Mouse (Mus musculus) limb, embryonic 12.5 days (tissue): ENCODE data around the gene Methig1. TPM values are rescaled to one million over a fixed set of nuclear protein-coding genes. Genes with fewer than 3 reads are reported as not detected.

Source experiments
- ATAC-seq: fragments of 200-750 bp; cut with Nextera tagmentation; 2 replicates; pipeline ENCODE4 v1.8.0; 2017; ENCODE audit warnings: low read depth, moderate TSS enrichment; ENCODE audit not compliant: insufficient number of reproducible peaks, insufficient read depth, low FRiP score, low TSS enrichment
- H3K27ac ChIP-seq: fragments of 300-500 bp; sonication (generic); 2 replicates; pipeline ENCODE4 v1.5.1; 2016; ENCODE audit warnings: mild to moderate bottlenecking, moderate library complexity
- H3K27me3 ChIP-seq: fragments of 300-500 bp; sonication (generic); 2 replicates; pipeline ENCODE4 v1.6.1; 2016; ENCODE audit warnings: mild to moderate bottlenecking, moderate library complexity
- H3K36me3 ChIP-seq: fragments of 300-500 bp; sonication (generic); 2 replicates; pipeline ENCODE4 v1.6.1; 2016; ENCODE audit warnings: mild to moderate bottlenecking, moderate library complexity
- H3K4me1 ChIP-seq: fragments of 300-500 bp; sonication (generic); replicated peaks from 2 replicates; pipeline ENCODE4 v1.6.1; 2016
- H3K4me2 ChIP-seq: fragments of 300-500 bp; sonication (generic); 2 replicates; pipeline ENCODE4 v1.6.1; 2016; ENCODE audit warnings: mild to moderate bottlenecking, moderate library complexity
- H3K4me3 ChIP-seq: fragments of 300-500 bp; sonication (generic); replicated peaks from 2 replicates; pipeline ENCODE4 v1.5.1; 2016; ENCODE audit warnings: mild to moderate bottlenecking
- H3K9ac ChIP-seq: fragments of 300-500 bp; sonication (generic); replicated peaks from 2 replicates; pipeline ENCODE4 v1.6.1; 2016; ENCODE audit warnings: mild to moderate bottlenecking, moderate library complexity
- H3K9me3 ChIP-seq: fragments of 300-500 bp; sonication (generic); 2 replicates; pipeline ENCODE4 v1.6.1; 2016; ENCODE audit warnings: mild to moderate bottlenecking, moderate library complexity
- WGBS: fragments of 180-500 bp; shearing (Covaris S2); methylation state at CpG from one replicate; pipeline ENCODE4 v1.1.7; 2016; 5-methylcytosine and 5-hydroxymethylcytosine counted together
- polyA plus RNA-seq: library from polyadenylated mRNA; unstranded; fragments of >200 nt; fragmentation: Nextera tagmentation; extraction: Ambion mirVana; gene quantifications from 2 replicates; pipeline ENCODE4 v1.2.1, GENCODE M21; 2016

Gene Methig1
- polyA plus RNA-seq, 1 experiment from 2014 or later = 0.21 TPM

- no peak overlapping the region for H3K4me3 ChIP-seq
- no peaks in the 10 kb centered on the region for H3K27me3 ChIP-seq
- H3K9ac ChIP-seq = no peak overlapping the region
- H3K36me3 ChIP-seq = peaks cover 98% of the 10 kb centered on the region
- no peaks in the 10 kb centered on the region for H3K9me3 ChIP-seq
- ATAC-seq = no peak
- no peak overlapping the region for H3K4me2 ChIP-seq
- no peaks in the 10 kb centered on the region for H3K4me1 ChIP-seq
- H3K27ac ChIP-seq = no peak overlapping the region
- WGBS = 90% methylated on average over 16 of the region's 16 CpGs
Measured at GRCm38 (mm10) chr15:100400592-100401250, 47.8 kb downstream of the Methig1 start.

DNA sequence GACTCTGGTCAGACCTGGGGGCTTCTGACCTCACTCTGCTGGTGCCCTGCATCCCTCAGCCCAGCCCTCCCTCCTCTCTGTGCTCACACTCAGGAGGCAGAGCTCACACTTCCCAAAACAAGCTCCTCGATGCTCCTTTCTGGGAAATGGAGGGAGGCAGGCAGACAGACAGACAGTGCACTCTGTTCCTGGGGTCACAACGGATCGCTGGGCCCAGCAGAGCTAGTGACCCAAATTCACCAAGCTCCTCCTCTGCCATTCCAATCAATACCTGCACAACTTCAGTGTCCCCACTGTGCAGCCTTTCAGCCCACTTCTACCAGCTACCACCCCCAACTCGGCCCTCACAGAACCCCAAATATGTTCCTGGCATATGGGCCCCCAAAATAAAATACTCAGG lies 48.9 kb downstream of the Methig1 start:
- no peaks in the 10 kb centered on the region for H3K27me3 ChIP-seq
- no peak for ATAC-seq
- no peaks in the 10 kb centered on the region for H3K4me1 ChIP-seq
- H3K9ac ChIP-seq = no peak overlapping the region
- peaks cover 97% of the 10 kb centered on the region for H3K36me3 ChIP-seq
- no peaks in the 10 kb centered on the region for H3K9me3 ChIP-seq
- H3K27ac ChIP-seq = no peak overlapping the region
- no peak overlapping the region for H3K4me2 ChIP-seq
- H3K4me3 ChIP-seq = no peak overlapping the region
- WGBS = 94% methylated on average over 4 of the region's 4 CpGs

DNA sequence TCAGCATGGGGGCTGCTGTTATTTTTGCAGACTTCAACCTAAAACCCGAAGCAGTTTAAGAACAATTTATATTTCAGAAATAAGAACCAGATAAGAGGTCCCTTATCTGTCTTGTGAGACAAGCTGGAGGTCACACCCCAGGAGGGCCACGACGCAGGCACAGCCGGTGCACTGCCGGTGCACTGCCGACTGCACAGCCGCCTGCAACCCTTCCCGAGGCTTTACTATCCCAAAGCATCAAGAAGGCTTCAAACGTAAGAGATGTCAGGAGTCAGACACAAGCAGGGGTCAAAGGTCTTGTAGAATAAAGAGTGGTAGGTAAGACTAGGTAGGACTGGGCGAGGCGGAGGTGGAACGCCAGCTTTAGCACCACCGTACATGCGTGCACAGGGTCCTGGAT lies 49.4 kb downstream of the Methig1 start:
- no peak overlapping the region for H3K4me3 ChIP-seq
- 92% methylated on average over 14 of the region's 14 CpGs for WGBS
- H3K9me3 ChIP-seq = no peaks in the 10 kb centered on the region
- H3K9ac ChIP-seq = no peak overlapping the region
- H3K27ac ChIP-seq = no peak overlapping the region
- H3K27me3 ChIP-seq = no peaks in the 10 kb centered on the region
- H3K4me1 ChIP-seq = no peaks in the 10 kb centered on the region
- peaks cover 92% of the 10 kb centered on the region for H3K36me3 ChIP-seq
- H3K4me2 ChIP-seq = no peak overlapping the region
- ATAC-seq = no peak

GRCm38 (mm10) chr15:100402798-100403197 lies 49.8 kb downstream of the Methig1 start:
- Histone ChIP-seq H3K4me3 (no peak overlapping the region), H3K36me3 (peaks cover 89% of the 10 kb centered on the region), H3K9ac (no peak overlapping the region), H3K4me2 (no peak overlapping the region), H3K27me3 (no peaks in the 10 kb centered on the region), H3K9me3 (no peaks in the 10 kb centered on the region), H3K4me1 (no peaks in the 10 kb centered on the region), H3K27ac (no peak overlapping the region)
- 95% methylated on average over 4 of the region's 4 CpGs for WGBS
- ATAC-seq = no peak

DNA sequence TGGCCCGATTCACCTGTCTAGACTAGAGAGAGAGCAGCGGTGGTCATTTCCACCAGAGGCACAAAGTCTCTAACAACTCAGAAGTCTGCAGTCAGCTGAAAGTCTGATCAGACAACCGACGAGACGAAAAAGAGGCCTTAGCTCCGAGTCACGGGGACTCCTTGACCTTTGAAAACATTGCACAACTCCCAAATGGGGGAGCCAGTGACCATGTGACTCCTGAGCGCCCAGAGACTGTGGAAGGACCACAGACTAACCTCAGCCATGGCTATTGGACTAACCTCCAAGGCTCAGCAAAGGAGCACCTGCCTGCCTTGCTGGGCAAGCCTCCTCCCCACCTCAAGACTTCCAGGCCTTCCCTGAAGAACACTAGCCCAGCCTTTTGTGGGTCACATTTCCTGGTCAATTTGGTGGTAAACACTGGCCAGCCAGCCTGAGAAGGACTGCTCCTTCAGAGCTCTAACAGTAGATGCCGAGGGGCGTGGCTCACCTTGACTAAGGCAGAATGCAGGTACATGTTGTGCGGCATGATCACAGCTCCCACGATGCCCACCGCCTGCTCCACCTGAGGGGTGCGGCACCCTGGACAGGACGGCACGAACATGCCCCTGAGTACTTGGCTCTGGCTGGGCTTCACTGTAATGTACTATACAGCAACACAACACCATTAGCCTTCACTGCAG lies 50.5 kb downstream of the Methig1 start:
- H3K9ac ChIP-seq = no peak overlapping the region
- no peak overlapping the region for H3K27ac ChIP-seq
- H3K4me1 ChIP-seq = no peaks in the 10 kb centered on the region
- H3K4me2 ChIP-seq = no peak overlapping the region
- 93% methylated on average over 16 of the region's 16 CpGs for WGBS
- no peaks in the 10 kb centered on the region for H3K27me3 ChIP-seq
- no peak for ATAC-seq
- H3K4me3 ChIP-seq = no peak overlapping the region
- H3K9me3 ChIP-seq = no peaks in the 10 kb centered on the region
- H3K36me3 ChIP-seq = peaks cover 89% of the 10 kb centered on the region

DNA sequence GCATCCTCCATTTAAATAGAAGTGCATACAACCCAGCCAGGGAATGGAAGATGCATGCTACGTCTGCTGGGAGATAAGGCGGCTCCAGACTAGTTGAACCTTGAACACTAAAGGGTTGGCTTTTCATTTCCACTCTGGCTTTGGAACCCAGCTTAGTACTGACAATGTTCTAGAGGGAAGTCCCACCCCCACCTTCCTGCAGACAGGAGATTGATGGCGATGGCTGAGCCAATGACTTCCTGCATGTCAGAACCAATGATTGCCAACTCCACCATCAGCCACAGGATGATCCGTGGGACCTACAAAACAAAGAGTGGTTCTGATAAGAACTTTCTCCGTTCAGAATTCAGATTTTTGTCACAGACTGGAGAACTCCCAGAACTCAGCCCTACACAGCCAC lies 53.1 kb downstream of the Methig1 start:
- no peak overlapping the region for H3K27ac ChIP-seq
- no peaks in the 10 kb centered on the region for H3K27me3 ChIP-seq
- H3K4me3 ChIP-seq = no peak overlapping the region
- no peak overlapping the region for H3K4me2 ChIP-seq
- WGBS = 89% methylated on average over 5 of the region's 5 CpGs
- no peak overlapping the region for H3K9ac ChIP-seq
- peaks cover 85% of the 10 kb centered on the region for H3K36me3 ChIP-seq
- H3K4me1 ChIP-seq = no peaks in the 10 kb centered on the region
- H3K9me3 ChIP-seq = no peaks in the 10 kb centered on the region
- no peak for ATAC-seq

DNA sequence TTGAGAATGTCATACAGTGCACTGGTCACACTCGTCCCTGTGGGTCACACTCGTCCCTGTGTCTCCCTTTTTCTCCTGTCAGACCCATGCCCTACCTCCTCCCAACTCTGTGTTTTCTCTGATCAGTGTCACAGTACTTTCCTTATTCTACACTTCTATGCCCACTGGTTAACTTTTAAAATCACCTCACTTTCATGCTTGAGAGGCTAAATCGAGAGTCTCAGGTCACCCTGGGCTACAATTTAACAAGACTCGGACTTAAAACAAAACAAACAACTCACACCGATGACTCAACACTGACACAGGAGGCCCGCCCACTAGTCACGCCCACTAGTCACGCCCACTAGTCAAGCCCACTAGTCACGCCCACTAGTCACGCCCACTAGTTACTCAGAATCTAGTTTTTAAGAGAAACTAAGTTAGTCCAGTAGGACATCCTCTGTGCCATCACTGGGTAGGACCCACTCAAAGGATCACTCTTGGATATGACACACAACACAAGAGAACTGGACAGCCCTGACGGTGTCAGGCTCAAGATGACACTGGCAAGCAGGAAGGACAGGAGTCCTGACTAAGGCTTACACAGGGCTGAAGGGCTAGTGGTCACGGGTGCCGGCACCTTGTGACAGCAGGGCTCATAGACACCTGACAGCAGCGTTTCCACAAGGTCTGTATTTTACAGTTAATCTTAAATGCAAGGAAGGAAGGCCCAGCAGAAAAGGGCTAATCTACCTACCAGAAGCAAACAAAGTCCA lies 58.1 kb downstream of the Methig1 start:
- H3K27me3 ChIP-seq = no peaks in the 10 kb centered on the region
- no peak overlapping the region for H3K4me2 ChIP-seq
- 59% methylated on average over 14 of the region's 14 CpGs for WGBS
- H3K9ac ChIP-seq = no peak overlapping the region
- H3K4me1 ChIP-seq = peaks cover 7% of the 10 kb centered on the region; the same call in 1 of the 2 replicates
- no peaks in the 10 kb centered on the region for H3K9me3 ChIP-seq
- H3K27ac ChIP-seq = no peak overlapping the region
- no peak for ATAC-seq
- peaks cover 46% of the 10 kb centered on the region for H3K36me3 ChIP-seq
- no peak overlapping the region for H3K4me3 ChIP-seq

DNA sequence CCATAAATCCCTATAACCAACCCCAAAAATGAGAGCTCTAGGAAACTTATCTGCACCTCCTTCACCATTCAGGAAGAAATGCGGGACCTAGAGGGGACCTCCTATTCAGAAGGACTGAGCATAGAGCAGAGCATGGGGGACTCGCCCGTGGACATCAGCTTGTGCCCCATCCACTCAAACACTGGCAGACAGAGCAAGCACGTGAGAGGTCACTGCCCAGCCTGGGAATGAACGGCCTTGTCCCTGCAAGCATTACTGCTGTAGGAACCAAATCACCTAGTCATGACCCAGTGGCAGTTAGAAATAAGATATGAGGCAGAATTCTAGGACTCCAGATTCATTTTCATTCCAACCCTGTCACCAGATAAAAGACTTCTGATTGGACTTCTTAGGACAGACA lies 58.8 kb downstream of the Methig1 start:
- 91% methylated on average over 5 of the region's 5 CpGs for WGBS
- Histone ChIP-seq H3K4me1 (peaks cover 11% of the 10 kb centered on the region; the same call in 1 of the 2 replicates), H3K9ac (no peak overlapping the region), H3K27ac (no peak overlapping the region), H3K4me2 (no peak overlapping the region), H3K27me3 (no peaks in the 10 kb centered on the region), H3K9me3 (no peaks in the 10 kb centered on the region), H3K4me3 (no peak overlapping the region), H3K36me3 (peaks cover 40% of the 10 kb centered on the region)
- ATAC-seq = no peak

GRCm38 (mm10) chr15:100413306-100413705 lies 60.4 kb downstream of the Methig1 start:
- Histone ChIP-seq H3K27ac (no peak overlapping the region), H3K4me2 (no peak overlapping the region), H3K4me3 (no peak overlapping the region), H3K9me3 (no peaks in the 10 kb centered on the region), H3K36me3 (peaks cover 33% of the 10 kb centered on the region), H3K27me3 (no peaks in the 10 kb centered on the region), H3K9ac (no peak overlapping the region), H3K4me1 (peaks cover 11% of the 10 kb centered on the region; the same call in 1 of the 2 replicates)
- no peak for ATAC-seq
- 77% methylated on average over 4 of the region's 5 CpGs for WGBS

DNA sequence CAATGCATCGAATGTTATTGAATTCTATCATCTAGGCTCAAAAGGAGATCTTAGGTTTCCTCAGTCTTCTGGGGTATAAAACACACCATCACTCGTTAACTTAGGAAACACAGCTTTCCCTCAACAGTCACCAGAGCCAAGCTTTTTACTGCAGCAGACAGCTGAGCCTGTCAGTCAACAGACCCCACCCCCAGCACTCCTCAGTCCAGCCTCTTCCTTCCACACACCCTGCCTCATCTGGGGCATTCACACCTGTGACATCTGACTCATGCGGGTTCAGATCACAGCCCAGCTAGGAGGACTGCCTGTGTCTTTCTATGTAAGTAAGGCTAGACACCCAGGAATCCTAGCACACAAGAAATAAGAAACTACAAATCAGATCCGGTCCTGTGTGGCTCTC lies 61.1 kb downstream of the Methig1 start:
- H3K4me3 ChIP-seq = no peak overlapping the region
- no peaks in the 10 kb centered on the region for H3K9me3 ChIP-seq
- peaks cover 12% of the 10 kb centered on the region; the same call in 1 of the 2 replicates for H3K4me1 ChIP-seq
- no peaks in the 10 kb centered on the region for H3K27me3 ChIP-seq
- no peak overlapping the region for H3K9ac ChIP-seq
- peaks cover 26% of the 10 kb centered on the region for H3K36me3 ChIP-seq
- H3K27ac ChIP-seq = no peak overlapping the region
- no peak for ATAC-seq
- WGBS = 52% methylated on average over 4 of the region's 4 CpGs
- H3K4me2 ChIP-seq = no peak overlapping the region

- Histone ChIP-seq H3K9ac (no peak overlapping the region), H3K36me3 (peaks cover 18% of the 10 kb centered on the region), H3K27ac (peak overlapping the region; percentile 45; the same call in 1 of the 2 replicates), H3K9me3 (no peaks in the 10 kb centered on the region), H3K4me3 (no peak overlapping the region), H3K27me3 (no peaks in the 10 kb centered on the region), H3K4me1 (peaks cover 21% of the 10 kb centered on the region), H3K4me2 (no peak overlapping the region)
- ATAC-seq = no peak
- WGBS = 95% methylated on average over 13 of the region's 13 CpGs
Measured at GRCm38 (mm10) chr15:100414942-100415341, 62.0 kb downstream of the Methig1 start.
